Mouse (Mus musculus) limb, embryonic 10.5 days (tissue): Measurements from ENCODE around the gene Emg1. TPM values are rescaled to one million over a fixed set of nuclear protein-coding genes. Genes with fewer than 3 reads are reported as not detected.
A peak's percentile ranks its signal among the peaks of the same experiment; 100 is the strongest.

Source experiments
- DNase-seq: peaks from one replicate; pipeline ENCODE4 v3.0.0-alpha.2; 2017; ENCODE audit warnings: low spot score
- H3K27ac ChIP-seq: fragments of 300-500 bp; sonication (generic); 2 replicates; pipeline ENCODE4 v1.5.1; 2016; ENCODE audit warnings: mild to moderate bottlenecking
- H3K27me3 ChIP-seq: fragments of 300-500 bp; sonication (generic); 2 replicates; pipeline ENCODE4 v1.6.1; 2016; ENCODE audit warnings: low read depth, mild to moderate bottlenecking; ENCODE audit not compliant: poor library complexity, severe bottlenecking
- H3K36me3 ChIP-seq: fragments of 300-500 bp; sonication (generic); 2 replicates; pipeline ENCODE4 v1.6.1; 2016; ENCODE audit warnings: mild to moderate bottlenecking, moderate library complexity
- H3K4me1 ChIP-seq: fragments of 300-500 bp; sonication (generic); 2 replicates; pipeline ENCODE4 v1.6.1; 2016
- H3K4me3 ChIP-seq: fragments of 300-500 bp; sonication (generic); 2 replicates; pipeline ENCODE4 v1.5.1; 2016; ENCODE audit warnings: mild to moderate bottlenecking, moderate library complexity
- H3K9me3 ChIP-seq: fragments of 300-500 bp; sonication (generic); replicated peaks from 2 replicates; pipeline ENCODE4 v1.6.1; 2016; ENCODE audit warnings: mild to moderate bottlenecking
- WGBS: fragments of 180-500 bp; shearing (Covaris S2); methylation state at CpG from one replicate; pipeline ENCODE4 v1.1.7; 2016; 5-methylcytosine and 5-hydroxymethylcytosine counted together
- polyA plus RNA-seq: library from polyadenylated mRNA; unstranded; fragments of >200 nt; fragmentation: Nextera tagmentation; extraction: Ambion mirVana; gene quantifications from 2 replicates; pipeline ENCODE4 v1.2.1, GENCODE M21; 2016

Emg1 gene
- polyA plus RNA-seq, 1 experiment from 2014 or later, result 254 TPM

DNA sequence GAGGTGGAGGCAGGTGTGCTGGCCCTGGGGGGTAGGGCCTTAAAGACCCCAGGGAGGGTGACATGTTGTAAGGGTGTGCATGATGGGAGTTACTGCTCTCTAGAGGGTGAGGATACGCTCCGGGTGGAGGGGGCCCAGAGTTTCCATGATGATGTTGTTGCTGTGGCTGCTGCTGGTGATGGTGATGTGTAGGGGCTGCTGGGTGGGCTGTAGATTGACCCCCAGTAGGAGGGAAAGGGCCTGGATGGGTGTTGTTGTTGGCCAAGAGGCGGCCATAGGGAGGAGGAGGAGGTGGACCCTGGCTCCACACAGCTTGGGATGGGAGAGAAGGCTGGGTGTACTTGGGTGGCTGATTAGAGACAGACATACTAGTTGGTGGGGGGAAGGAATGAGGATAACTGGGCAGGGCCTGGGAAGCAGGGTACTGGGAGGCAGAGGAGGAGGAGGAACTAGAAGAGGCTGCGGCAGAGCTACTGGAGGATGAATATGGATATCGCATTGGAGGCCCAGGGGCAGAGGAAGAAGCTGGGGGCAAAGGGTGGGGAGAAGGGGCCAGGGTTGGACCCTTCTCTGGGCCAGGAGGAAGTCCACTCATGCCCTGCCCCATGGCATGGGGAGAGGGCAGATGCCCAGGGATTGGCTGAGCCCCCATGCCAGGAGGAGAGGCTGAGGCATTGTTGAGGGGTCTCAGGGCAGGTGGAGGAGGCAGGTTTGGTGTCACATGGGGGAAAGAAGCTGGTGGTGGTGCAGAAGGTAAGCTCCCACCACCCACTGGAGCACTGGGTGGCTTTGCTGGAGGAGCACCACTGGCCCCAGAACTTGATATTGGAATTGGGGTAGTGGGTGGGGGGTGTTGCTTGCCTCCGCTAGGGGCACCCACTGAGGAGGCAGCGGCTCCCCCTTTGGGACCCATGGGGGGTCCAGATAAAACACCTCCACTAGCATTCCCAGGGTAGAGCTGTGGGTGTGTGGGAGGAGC lies 35.0 kb upstream of the Emg1 start:
- H3K27ac ChIP-seq, result peak overlapping the region; percentile 96
- peaks cover 37% of the 10 kb centered on the region for H3K4me1 ChIP-seq
- no peaks in the 10 kb centered on the region for H3K9me3 ChIP-seq
- no peak for DNase-seq
- H3K27me3 ChIP-seq, result no peaks in the 10 kb centered on the region
- H3K4me3 ChIP-seq, result peak overlapping the region; percentile 66
- WGBS, result 87% methylated on average over 7 of the region's 7 CpGs
- peaks cover 80% of the 10 kb centered on the region for H3K36me3 ChIP-seq

GRCm38 (mm10) chr6:124746296-124746605 lies 34.3 kb upstream of the Emg1 start:
- 19% methylated on average over 8 of the region's 8 CpGs for WGBS
- Histone ChIP-seq H3K36me3 (peaks cover 77% of the 10 kb centered on the region), H3K27ac (peak overlapping the region; percentile 96), H3K4me3 (peak overlapping the region; percentile 66), H3K9me3 (no peaks in the 10 kb centered on the region), H3K27me3 (no peaks in the 10 kb centered on the region), H3K4me1 (peaks cover 42% of the 10 kb centered on the region)
- DNase-seq, result no peak

DNA sequence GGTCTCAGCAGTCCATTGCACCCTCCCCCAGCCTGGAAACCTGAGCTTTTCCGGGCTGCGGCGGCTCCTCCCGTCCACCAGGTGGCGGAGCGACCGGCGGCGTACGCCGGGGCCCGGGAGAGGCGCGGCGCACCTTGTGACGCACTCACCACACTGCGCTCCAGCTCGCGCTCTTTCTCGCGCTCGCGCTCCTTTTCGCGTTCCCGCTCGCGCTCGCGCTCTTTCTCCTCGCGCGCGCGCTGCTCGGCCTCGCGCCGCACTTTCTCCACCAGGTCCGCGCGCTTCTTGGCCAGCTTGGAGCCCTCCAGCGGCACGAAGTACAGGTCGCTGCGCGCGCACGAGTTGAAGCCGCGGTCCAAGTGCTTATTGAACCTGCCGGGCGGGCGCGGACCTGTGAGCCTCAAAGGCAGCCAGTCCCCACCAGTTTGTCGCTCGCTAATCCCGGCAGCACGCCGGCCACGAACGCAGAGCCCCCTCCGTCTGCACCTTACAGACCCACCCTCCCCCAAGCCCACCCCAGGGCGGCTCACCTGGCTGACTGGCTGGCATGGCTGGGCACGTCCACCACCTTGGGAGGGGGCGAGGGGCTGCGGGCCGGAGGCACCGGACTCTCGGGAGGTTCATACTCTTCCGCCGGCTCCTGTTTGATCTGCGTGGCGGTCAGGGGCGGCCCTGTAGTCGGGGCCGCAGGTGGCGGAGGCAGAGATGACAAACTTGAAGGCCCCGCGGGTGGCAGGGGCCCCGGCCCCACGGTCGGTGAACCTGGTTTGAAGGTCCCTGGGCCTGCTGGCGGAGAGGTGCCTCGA lies 33.7 kb upstream of the Emg1 start:
- Histone ChIP-seq H3K27ac (peak overlapping the region; percentile 96), H3K9me3 (no peaks in the 10 kb centered on the region), H3K4me1 (peaks cover 42% of the 10 kb centered on the region), H3K36me3 (peaks cover 72% of the 10 kb centered on the region), H3K4me3 (peak overlapping the region; percentile 66), H3K27me3 (no peaks in the 10 kb centered on the region)
- 1% methylated on average over 85 of the region's 85 CpGs for WGBS
- DNase-seq, result peak; percentile 95

- Histone ChIP-seq H3K27me3 (no peaks in the 10 kb centered on the region), H3K9me3 (no peaks in the 10 kb centered on the region), H3K4me1 (peaks cover 49% of the 10 kb centered on the region), H3K4me3 (peak overlapping the region; percentile 66), H3K27ac (peak overlapping the region; percentile 96), H3K36me3 (peaks cover 64% of the 10 kb centered on the region)
- WGBS, result 71% methylated on average over 26 of the region's 26 CpGs
- no peak for DNase-seq
Measured at GRCm38 (mm10) chr6:124744755-124745321, 32.9 kb upstream of the Emg1 start.

DNA sequence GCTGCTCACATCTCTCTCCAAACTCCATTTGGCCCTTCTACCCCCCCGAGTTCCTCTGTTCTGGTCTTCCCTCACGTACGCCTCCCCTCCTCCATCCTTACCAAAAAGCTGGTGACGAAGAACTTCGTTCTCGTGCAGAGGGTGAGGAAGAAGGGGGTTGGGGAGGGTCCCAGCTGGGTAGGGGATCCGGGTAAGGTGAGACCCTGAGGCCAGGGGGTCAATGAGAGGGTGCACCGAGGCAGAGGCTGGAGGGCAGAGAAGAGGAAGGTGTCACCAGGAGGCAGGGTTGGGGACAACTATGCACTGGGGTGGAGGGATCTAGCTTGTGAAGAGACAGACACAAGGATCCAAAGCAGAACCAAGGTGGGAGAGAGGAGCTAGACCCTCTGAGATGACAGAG lies 31.7 kb upstream of the Emg1 start:
- no peaks in the 10 kb centered on the region for H3K9me3 ChIP-seq
- no peak overlapping the region for H3K4me3 ChIP-seq
- no peaks in the 10 kb centered on the region for H3K27me3 ChIP-seq
- peaks cover 61% of the 10 kb centered on the region for H3K36me3 ChIP-seq
- no peak overlapping the region for H3K27ac ChIP-seq
- peaks cover 61% of the 10 kb centered on the region for H3K4me1 ChIP-seq
- DNase-seq, result no peak
- WGBS, result 84% methylated on average over 8 of the region's 8 CpGs

- 91% methylated on average over 15 of the region's 15 CpGs for WGBS
- Histone ChIP-seq H3K9me3 (no peaks in the 10 kb centered on the region), H3K27me3 (no peaks in the 10 kb centered on the region), H3K36me3 (peaks cover 58% of the 10 kb centered on the region), H3K4me3 (no peak overlapping the region), H3K4me1 (peaks cover 66% of the 10 kb centered on the region), H3K27ac (no peak overlapping the region)
- DNase-seq, result no peak
Measured at GRCm38 (mm10) chr6:124742839-124743514, 31.0 kb upstream of the Emg1 start.

- no peaks in the 10 kb centered on the region for H3K9me3 ChIP-seq
- no peaks in the 10 kb centered on the region for H3K27me3 ChIP-seq
- no peak for DNase-seq
- peak overlapping the region; percentile 98 for H3K27ac ChIP-seq
- peak overlapping the region; percentile 66 for H3K4me3 ChIP-seq
- peaks cover 47% of the 10 kb centered on the region for H3K36me3 ChIP-seq
- peaks cover 59% of the 10 kb centered on the region for H3K4me1 ChIP-seq
- 72% methylated on average over 3 of the region's 3 CpGs for WGBS
Measured at GRCm38 (mm10) chr6:124741842-124742241, 29.9 kb upstream of the Emg1 start.

DNA sequence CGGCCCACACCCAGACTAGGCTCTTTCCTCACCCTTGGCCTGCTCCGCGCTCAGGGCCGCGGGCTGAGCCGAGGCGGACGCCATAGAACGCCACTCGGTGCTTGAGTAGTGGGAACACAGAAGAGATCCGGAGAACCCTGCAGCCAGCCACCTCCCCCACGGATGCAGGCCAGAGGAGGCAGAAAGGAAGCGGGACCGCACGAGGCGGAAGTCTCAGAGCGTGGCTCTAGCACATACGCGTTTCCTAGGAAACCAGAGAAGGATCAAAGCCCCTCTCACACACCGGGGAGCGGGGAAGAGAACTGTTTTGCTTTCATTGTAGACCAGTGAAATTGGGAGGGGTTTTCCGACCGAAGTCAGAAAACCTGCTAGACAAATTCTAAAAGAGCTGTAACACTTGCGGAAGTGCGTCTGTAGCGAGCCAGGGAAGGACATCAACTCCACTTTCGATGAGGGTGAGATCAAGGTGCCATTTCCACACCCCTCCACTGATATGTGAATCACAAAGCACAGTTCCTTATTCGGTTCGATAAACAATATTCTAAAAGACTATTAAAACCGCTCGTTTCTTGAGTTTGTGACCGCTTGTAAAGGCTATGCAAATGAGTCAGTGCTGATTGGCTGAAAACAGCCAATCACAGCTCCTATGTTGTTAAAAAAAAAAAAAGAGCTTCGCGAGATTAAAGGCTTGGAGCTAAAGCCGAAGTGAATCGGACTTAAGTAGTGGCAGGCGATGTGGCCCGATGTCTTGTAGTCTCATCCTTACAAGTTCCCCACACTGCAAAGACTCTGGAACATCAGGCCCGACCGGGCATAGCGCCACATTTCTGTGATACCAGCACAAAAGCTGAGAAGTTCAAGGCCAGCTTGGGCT lies 29.1 kb upstream of the Emg1 start, which contains the start of gene Grcc10:
Gene Grcc10 (minus strand): TSS at position 487 of the 874 bp plus-strand sequence.
- H3K36me3 ChIP-seq, result peaks cover 41% of the 10 kb centered on the region
- WGBS, result under 1% methylated on average over 41 of the region's 41 CpGs
- no peaks in the 10 kb centered on the region for H3K9me3 ChIP-seq
- peak; percentile 93 for DNase-seq
- H3K27me3 ChIP-seq, result no peaks in the 10 kb centered on the region
- peak within 1 kb of the TSS; percentile 98 for H3K27ac ChIP-seq
- H3K4me3 ChIP-seq, result peak within 1 kb of the TSS; percentile 66
- H3K4me1 ChIP-seq, result peaks cover 52% of the 10 kb centered on the region

DNA sequence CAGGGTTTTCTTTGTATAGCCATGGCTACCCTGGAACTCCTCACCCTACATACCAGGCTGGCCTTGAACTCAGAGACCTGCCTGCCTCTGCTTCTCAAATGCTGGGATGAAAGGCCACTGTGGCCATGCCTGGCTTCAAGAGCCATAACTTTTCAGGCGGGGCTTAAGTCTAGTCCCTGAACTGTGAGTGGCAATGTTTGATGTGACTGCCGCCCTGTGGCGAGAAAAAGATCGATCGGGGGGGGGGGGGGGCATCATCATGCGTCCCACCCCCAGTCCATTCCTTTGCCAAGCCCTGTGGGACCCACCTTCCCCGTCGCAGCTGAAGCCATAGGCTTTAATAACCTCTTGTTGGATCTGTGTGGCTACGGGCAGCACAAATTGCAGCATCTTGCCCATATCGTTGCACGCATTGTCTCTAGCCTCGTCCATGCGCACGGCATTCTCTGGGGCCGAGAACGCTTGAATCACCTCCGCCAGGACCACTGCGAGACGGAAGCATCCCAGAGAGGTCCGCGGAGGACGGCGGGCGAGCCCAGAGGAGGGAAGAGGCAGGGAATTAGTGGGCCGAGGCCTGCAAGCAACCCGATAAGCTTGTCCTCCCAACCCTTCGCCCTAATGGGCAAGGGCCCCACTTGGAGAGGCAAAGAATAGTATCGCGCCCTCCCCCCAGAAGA lies 28.4 kb upstream of the Emg1 start:
- Histone ChIP-seq H3K4me1 (peaks cover 44% of the 10 kb centered on the region), H3K9me3 (no peaks in the 10 kb centered on the region), H3K36me3 (peaks cover 41% of the 10 kb centered on the region), H3K27ac (peak overlapping the region; percentile 98), H3K4me3 (peak overlapping the region; percentile 66), H3K27me3 (no peaks in the 10 kb centered on the region)
- DNase-seq, result no peak
- WGBS, result 1% methylated on average over 29 of the region's 29 CpGs

GRCm38 (mm10) chr6:124739231-124739796 lies 27.3 kb upstream of the Emg1 start:
- Histone ChIP-seq H3K27me3 (no peaks in the 10 kb centered on the region), H3K27ac (peak overlapping the region; percentile 98; the same call in 1 of the 2 replicates), H3K4me1 (peaks cover 36% of the 10 kb centered on the region), H3K36me3 (peaks cover 32% of the 10 kb centered on the region), H3K9me3 (no peaks in the 10 kb centered on the region), H3K4me3 (0 out of 2 replicates have a peak overlapping the region, but pooled peaks have one; percentile 7)
- WGBS, result 87% methylated on average over 10 of the region's 10 CpGs
- DNase-seq, result no peak

DNA sequence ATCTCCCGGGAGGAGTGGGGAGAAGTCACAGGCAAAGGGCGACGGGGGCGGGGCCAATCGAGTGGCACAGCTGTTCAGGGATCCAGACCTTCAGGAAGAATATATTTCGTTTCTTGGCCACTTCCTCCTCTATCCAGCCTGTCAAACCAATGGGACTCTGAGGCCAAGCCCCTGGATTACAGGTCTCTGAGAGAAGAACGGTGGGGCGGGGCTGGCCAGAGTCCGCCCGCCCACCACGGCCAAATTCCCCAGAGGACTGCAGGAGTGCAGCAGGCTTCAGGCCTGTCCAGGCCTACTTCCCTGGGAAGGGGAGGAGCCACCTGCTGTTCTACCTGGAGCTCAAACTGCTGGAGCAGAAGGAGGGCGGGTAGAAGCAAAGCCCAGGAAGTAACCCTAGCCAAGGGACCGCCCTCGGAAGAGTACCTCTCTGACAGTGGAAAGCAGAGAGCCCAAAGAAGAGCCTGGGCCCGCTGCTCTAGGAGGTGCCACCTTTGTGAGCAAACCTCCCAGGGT lies 26.6 kb upstream of the Emg1 start, which contains the start of gene Ptpn6:
Gene Ptpn6 (minus strand): TSS at position 204 of the 513 bp plus-strand sequence.
- Histone ChIP-seq H3K9me3 (no peaks in the 10 kb centered on the region), H3K36me3 (peaks cover 24% of the 10 kb centered on the region), H3K27ac (peak within 1 kb of the TSS; percentile 98; the same call in 1 of the 2 replicates), H3K4me1 (peaks cover 37% of the 10 kb centered on the region), H3K4me3 (0 out of 2 replicates have a peak within 1 kb of the TSS, but pooled peaks have one; percentile 8), H3K27me3 (no peaks in the 10 kb centered on the region)
- WGBS, result 28% methylated on average over 15 of the region's 15 CpGs
- DNase-seq, result no peak
